In the genomic region with DNA sequence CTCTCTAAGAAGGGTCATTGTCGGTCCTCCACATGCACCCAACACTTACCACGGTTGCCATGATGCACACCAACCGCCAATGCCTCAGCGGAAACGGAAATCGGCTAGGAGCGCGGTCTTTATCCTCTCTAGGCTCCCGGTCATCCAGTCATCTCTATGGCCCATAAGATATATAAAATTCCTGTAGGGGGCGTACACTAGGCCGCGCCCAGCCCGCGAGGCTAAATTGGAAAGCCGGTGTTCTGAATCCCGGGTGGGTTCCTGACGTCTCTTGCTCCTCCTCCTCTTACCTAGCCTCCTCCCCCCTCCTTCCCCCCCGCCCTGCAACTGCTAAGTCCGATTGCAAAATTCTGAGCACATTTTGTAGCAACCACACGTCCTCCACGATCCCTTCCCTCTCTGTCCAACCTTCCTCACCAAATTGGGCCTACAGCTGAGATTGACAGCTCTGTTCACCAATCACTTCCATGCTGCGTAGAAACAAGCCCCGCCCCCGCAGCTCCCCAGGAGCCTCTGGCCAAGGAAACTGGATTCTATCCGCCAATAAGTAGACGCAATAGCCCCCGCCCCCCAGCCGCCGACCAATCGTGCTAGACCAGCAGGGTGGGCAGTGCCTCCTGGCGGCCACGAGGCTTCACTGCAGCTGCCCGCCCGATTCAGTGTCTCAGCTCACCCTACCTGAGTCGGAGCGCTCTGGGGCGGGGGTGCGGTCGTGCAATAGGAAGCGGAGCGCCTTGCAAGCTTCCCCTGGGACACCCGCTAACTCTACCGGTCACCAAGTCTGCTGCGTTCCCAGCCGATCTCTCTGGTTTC, we compare ENCODE assay signal across 8 mouse cellular contexts. TPM values are rescaled to one million over a fixed set of nuclear protein-coding genes. Genes with fewer than 3 reads are reported as not detected.
DNase-seq lines count a peak whose midpoint lies in the region; ATAC-seq and TF ChIP-seq lines count a peak whose summit lies in the region.

A gene (plus strand): TSS at position 642 of the 813 bp plus-strand sequence.

- H3K27me3 ChIP-seq in G1E (ENCODE audit: insufficient read depth, low read length): no peaks in the 10 kb centered on the region
- no peaks in the 10 kb centered on the region for H3K27me3 ChIP-seq in forebrain, embryonic 16.5 days (replicated peaks; ENCODE audit: control insufficient read depth, insufficient read depth, low read length)
- no peaks in the 10 kb centered on the region for H3K27me3 ChIP-seq in lung, embryonic 14.5 days (ENCODE audit: insufficient read depth, low read length)
- no peaks in the 10 kb centered on the region for H3K27me3 ChIP-seq in thymus, adult 2 months (ENCODE audit: control insufficient read depth, insufficient read depth, low read length)

- peak; percentile 95 for DNase-seq in G1E (ENCODE audit: low spot score)
- peak; percentile 100 for DNase-seq in cerebellum, adult 18-20 months
- peak; percentile 99 to 100 for DNase-seq in heart, postnatal 36 days
- DNase-seq in layer of hippocampus, adult 2 months (ENCODE audit: low spot score in 2 of 2): peak; percentile 100
- peak; percentile 100 for DNase-seq in lung, embryonic 14.5 days
- peak; percentile 100 for DNase-seq in thymus, adult 2 months

- peak within 1 kb of the TSS; percentile 80 for H3K27ac ChIP-seq in forebrain, embryonic 16.5 days (ENCODE audit: low read length)
- H3K27ac ChIP-seq in layer of hippocampus, adult 2 months: peak within 1 kb of the TSS; percentile 89
- peak within 1 kb of the TSS; percentile 89 for H3K27ac ChIP-seq in lung, embryonic 14.5 days (ENCODE audit: low read depth)
- peak within 1 kb of the TSS; percentile 48 for H3K27ac ChIP-seq in olfactory bulb, adult 2 months (ENCODE audit: insufficient read depth, low read depth, low read length)
- peak within 1 kb of the TSS; percentile 77; the same call in 1 of the 2 replicates for H3K27ac ChIP-seq in thymus, adult 2 months (ENCODE audit: control insufficient read depth, insufficient read depth, low read length)

- H3K9ac ChIP-seq in forebrain, embryonic 16.5 days (replicated peaks; ENCODE audit: low read depth, low read length): peak within 1 kb of the TSS; percentile 79
- H3K9ac ChIP-seq in lung, embryonic 14.5 days: peak within 1 kb of the TSS; percentile 93

- TF ChIP-seq CTCF in G1E (IDR thresholded peaks at IDR 0.05; ENCODE audit: low read depth, low read length): peak; percentile 87
- peak; percentile 76 for TF ChIP-seq CTCF in layer of hippocampus, adult 2 months (conservative IDR thresholded peaks at IDR 0.05)
- TF ChIP-seq CTCF in lung, embryonic 14.5 days (IDR thresholded peaks at IDR 0.05; ENCODE audit: low read depth): peak; percentile 99
- peak; percentile 82 for TF ChIP-seq CTCF in olfactory bulb, adult 2 months (IDR thresholded peaks at IDR 0.05; ENCODE audit: insufficient read depth, low read depth, low read length)
- TF ChIP-seq CTCF in thymus, adult 2 months (IDR thresholded peaks at IDR 0.05; ENCODE audit: borderline replicate concordance, control insufficient read depth, extremely low read depth, insufficient read depth, low read length, poor library complexity): peak; percentile 97

- WGBS in forebrain, embryonic 16.5 days: under 1% methylated on average over 45 of the region's 45 CpGs
- WGBS in lung, embryonic 14.5 days: under 1% methylated on average over 45 of the region's 45 CpGs
- under 1% methylated on average over 45 of the region's 45 CpGs for WGBS in olfactory bulb, adult 2 months
- WGBS in thymus, adult 2 months: under 1% methylated on average over 45 of the region's 45 CpGs

- peak within 1 kb of the TSS; percentile 91 for H3K4me2 ChIP-seq in forebrain, embryonic 16.5 days (ENCODE audit: low read length)
- H3K4me2 ChIP-seq in lung, embryonic 14.5 days: peak within 1 kb of the TSS; percentile 98

- TF ChIP-seq POLR2A in olfactory bulb, adult 2 months (IDR thresholded peaks at IDR 0.05; ENCODE audit: insufficient read depth, low read depth, low read length): 0 out of 2 replicates have a peak, but pooled peaks have one; percentile 49
- peak; percentile 16 for TF ChIP-seq POLR2A in thymus, adult 2 months (IDR thresholded peaks at IDR 0.05; ENCODE audit: control insufficient read depth, extremely low read depth, insufficient read depth, low read length, poor library complexity)

- peak; percentile 93 for ATAC-seq in G1E (ENCODE audit: extremely low read depth, insufficient number of reproducible peaks, low FRiP score, poor library complexity, severe bottlenecking)
- ATAC-seq in forebrain, embryonic 16.5 days: peak; percentile 98
- peak; percentile 97 for ATAC-seq in lung, embryonic 14.5 days (ENCODE audit: insufficient read depth)

- intact Hi-C loops in heart, postnatal 36 days (cut with DNase I): loop anchor here (5.0 kb wide), 1 partner anchor 37 kb away; a partner anchor contains a TSS

- H3K4me1 ChIP-seq in G1E (ENCODE audit: insufficient read depth, low read depth, low read length): peaks cover 77% of the 10 kb centered on the region
- peaks cover 26% of the 10 kb centered on the region for H3K4me1 ChIP-seq in forebrain, embryonic 16.5 days (replicated peaks; ENCODE audit: control insufficient read depth, insufficient read depth, low read length)
- peaks cover 19% of the 10 kb centered on the region for H3K4me1 ChIP-seq in lung, embryonic 14.5 days (ENCODE audit: insufficient read depth)
- peaks cover 25% of the 10 kb centered on the region for H3K4me1 ChIP-seq in olfactory bulb, adult 2 months (ENCODE audit: control insufficient read depth, insufficient read depth, low read length)
- H3K4me1 ChIP-seq in thymus, adult 2 months (replicated peaks; ENCODE audit: control insufficient read depth, insufficient read depth, low read length): peaks cover 22% of the 10 kb centered on the region

- H3K4me3 ChIP-seq in G1E (ENCODE audit: low read depth, low read length): peak within 1 kb of the TSS; percentile 73
- peak within 1 kb of the TSS; percentile 66 for H3K4me3 ChIP-seq in forebrain, embryonic 16.5 days (replicated peaks; ENCODE audit: low read length)
- H3K4me3 ChIP-seq in layer of hippocampus, adult 2 months: peak within 1 kb of the TSS; percentile 92
- H3K4me3 ChIP-seq in lung, embryonic 14.5 days (ENCODE audit: low read depth, low read length): peak within 1 kb of the TSS; percentile 87
- peak within 1 kb of the TSS; percentile 68 for H3K4me3 ChIP-seq in olfactory bulb, adult 2 months (ENCODE audit: insufficient read depth, low read depth, low read length)
- H3K4me3 ChIP-seq in thymus, adult 2 months (ENCODE audit: control insufficient read depth, insufficient read depth, low read length): peak within 1 kb of the TSS; percentile 74

- no peaks in the 10 kb centered on the region for H3K9me3 ChIP-seq in G1E (replicated peaks)
- H3K9me3 ChIP-seq in forebrain, embryonic 16.5 days (ENCODE audit: control insufficient read depth, low read length): no peaks in the 10 kb centered on the region
- H3K9me3 ChIP-seq in lung, embryonic 14.5 days (ENCODE audit: low read depth, low read length): no peaks in the 10 kb centered on the region

- H3K36me3 ChIP-seq in G1E (replicated peaks): peaks cover 72% of the 10 kb centered on the region
- H3K36me3 ChIP-seq in forebrain, embryonic 16.5 days (ENCODE audit: control insufficient read depth, insufficient read depth): peaks cover 4% of the 10 kb centered on the region; the same call in 1 of the 2 replicates
- peaks cover 27% of the 10 kb centered on the region for H3K36me3 ChIP-seq in lung, embryonic 14.5 days (ENCODE audit: insufficient read depth)
- peaks cover under 1% of the 10 kb centered on the region; the same call in 1 of the 2 replicates for H3K36me3 ChIP-seq in thymus, adult 2 months (ENCODE audit: control insufficient read depth, insufficient read depth, low read length)

RNA-seq across cellular contexts. Expression of the gene that starts here (rescaled TPM):
- total RNA-seq in G1E (2014; fragmentation: Nextera tagmentation) (39.4 and 44.8 TPM in 2 replicates), G1E (2017) (18.8 and 22.1 TPM in 2 replicates)
- polyA plus RNA-seq in G1E (2012): 34.3 and 36.7 TPM in 2 replicates
- 19.9 and 21.6 TPM in 2 replicates for polyA plus RNA-seq in forebrain, embryonic 16.5 days (2015; fragmentation: Nextera tagmentation; extraction: Ambion mirVana)
- 100 to 1,000 TPM in 1 of 2 experiments, 10 to 100 TPM in 1; 96.0 to 102 TPM for total RNA-seq in heart, postnatal 36 days (2021)
- 10 to 100 TPM; 16.1 to 20.3 TPM for total RNA-seq in layer of hippocampus, adult 2 months (2021)
- 35.7 and 36.0 TPM in 2 replicates for polyA plus RNA-seq in lung, embryonic 14.5 days (2014; fragmentation: Nextera tagmentation; extraction: Ambion mirVana)
- polyA plus RNA-seq in olfactory bulb, adult 2 months (2012; ENCODE audit: insufficient read depth, insufficient read length, low replicate concordance, missing spikeins): not detected in 2 replicates
- polyA plus RNA-seq in thymus, adult 2 months (2012; rRNA removed): 35.2 and 35.5 TPM in 2 replicates

Comparison
In these comparisons a context has a peak if more than half of its experiments do, and no peak if none do; other contexts are left out.
1. Peak in every context shown above with its lines: DNase-seq, ATAC-seq, H3K4me3 ChIP-seq and H3K27ac ChIP-seq.
2. RNA of the gene that starts here (polyA plus RNA-seq): 34.3 to 36.7 TPM in G1E, 35.7 to 36.0 TPM in lung, embryonic 14.5 days, 35.2 to 35.5 TPM in thymus, adult 2 months and 19.9 to 21.6 TPM in forebrain, embryonic 16.5 days; not detected in olfactory bulb, adult 2 months; every median in the first group is over 10 times any median in the second.